Mouse (Mus musculus) heart, embryonic 10.5 days (tissue): ENCODE results near the gene 1700017D01Rik. TPM values are rescaled to one million over a fixed set of nuclear protein-coding genes. Genes with fewer than 3 reads are reported as not detected.

Experiments
- polyA plus RNA-seq: library from polyadenylated mRNA; unstranded; fragments of >200 nt; fragmentation: Nextera tagmentation; extraction: Ambion mirVana; gene quantifications from 2 replicates; pipeline ENCODE4 v1.2.1, GENCODE M21; 2016

Gene 1700017D01Rik
- polyA plus RNA-seq, 1 experiment from 2014 or later: not detected

Other genes with a start within 250 kb of the 1700017D01Rik start
- gene Tmem109, start 248.9 kb downstream of the 1700017D01Rik start, polyA plus RNA-seq: 67.8 and 68.2 TPM in 2 replicates
- 21.3 and 48.5 TPM in 2 replicates for gene Prpf19, start 235.6 kb downstream of the 1700017D01Rik start, polyA plus RNA-seq
- gene Zp1, start 210.2 kb downstream of the 1700017D01Rik start, polyA plus RNA-seq: not detected in 2 replicates
- gene Ptgdr2, start 193.7 kb downstream of the 1700017D01Rik start, polyA plus RNA-seq: 0.19 and 0.30 TPM in 2 replicates
- 27.2 and 39.6 TPM in 2 replicates for gene Ccdc86, start 181.6 kb downstream of the 1700017D01Rik start, polyA plus RNA-seq
- 0.20 TPM in 1 of 2 replicates, not detected in the other for gene Ms4a10, start 156.2 kb downstream of the 1700017D01Rik start, polyA plus RNA-seq
- gene Ms4a15, start 137.6 kb downstream of the 1700017D01Rik start, polyA plus RNA-seq: not detected in 2 replicates
- not detected in 2 replicates for gene Ms4a18, start 112.8 kb downstream of the 1700017D01Rik start, polyA plus RNA-seq
- gene Ms4a8a, start 49.8 kb downstream of the 1700017D01Rik start, polyA plus RNA-seq: not detected in 2 replicates
- gene 1700025F22Rik, start 34.4 kb upstream of the 1700017D01Rik start, polyA plus RNA-seq: not detected in 2 replicates
- not detected in 2 replicates for gene Ms4a13, start 65.9 kb upstream of the 1700017D01Rik start, polyA plus RNA-seq
- gene Ms4a12, start 101.6 kb upstream of the 1700017D01Rik start, polyA plus RNA-seq: not detected in 2 replicates
- gene Ms4a1, start 135.4 kb upstream of the 1700017D01Rik start, polyA plus RNA-seq: not detected in 2 replicates
- not detected in 2 replicates for gene Ms4a5, start 153.0 kb upstream of the 1700017D01Rik start, polyA plus RNA-seq
- not detected in 2 replicates for gene Ms4a14, start 183.6 kb upstream of the 1700017D01Rik start, polyA plus RNA-seq
- not detected in 2 replicates for gene Ms4a7, start 205.3 kb upstream of the 1700017D01Rik start, polyA plus RNA-seq
- 0.17 and 0.33 TPM in 2 replicates for gene Ms4a4a, start 244.6 kb upstream of the 1700017D01Rik start, polyA plus RNA-seq